Mouse (Mus musculus) CD4-positive, CD25-positive, alpha-beta regulatory T cell, adult 4 months (primary cell): ENCODE results near the gene Ipo5. TPM values are rescaled to one million over a fixed set of nuclear protein-coding genes. Genes with fewer than 3 reads are reported as not detected.

Source experiments
- ATAC-seq: one replicate; pipeline ENCODE4 v1.8.0; 2017
- polyA plus RNA-seq, 2 experiments: library from polyadenylated mRNA; unstranded; fragments of 100-300 nt; shearing (Covaris generic); gene quantifications; one replicate each; pipeline ENCODE4 v1.2.1; 2017

Gene Ipo5
- 10 to 100 TPM; 39.4 to 50.7 TPM for polyA plus RNA-seq

DNA sequence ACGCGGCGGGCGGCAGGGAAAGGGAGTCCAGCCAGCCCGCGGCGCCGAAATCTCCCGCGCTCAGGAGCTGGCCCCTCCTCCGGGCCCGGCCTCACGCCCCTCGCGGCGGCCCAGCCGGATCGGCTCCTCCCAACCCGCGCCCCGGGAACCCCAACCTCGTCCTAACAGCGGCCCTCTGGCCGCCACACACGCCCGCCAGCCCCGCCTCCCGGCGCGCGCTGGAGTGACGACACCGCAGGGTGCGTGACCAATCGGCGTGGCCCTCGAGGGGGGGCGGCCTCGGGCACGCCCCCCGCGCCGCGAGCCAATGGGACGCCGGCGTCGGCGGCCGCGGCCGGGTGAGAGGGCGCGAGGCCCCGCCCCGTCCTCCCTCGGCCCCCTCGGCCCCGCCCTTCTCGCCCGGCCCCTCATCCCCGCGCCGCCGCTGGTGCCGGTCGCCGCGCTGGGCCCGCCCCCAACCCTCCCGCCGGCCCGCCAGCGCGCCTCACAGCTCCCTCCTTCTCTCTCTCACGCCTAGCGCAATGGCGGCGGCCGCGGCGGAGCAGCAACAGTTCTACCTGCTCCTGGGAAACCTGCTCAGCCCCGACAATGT is at the start of gene Ipo5:
Ipo5 (plus strand) TSS at position 492 of the 592 bp plus-strand sequence.
- peak; percentile 87 for ATAC-seq

DNA sequence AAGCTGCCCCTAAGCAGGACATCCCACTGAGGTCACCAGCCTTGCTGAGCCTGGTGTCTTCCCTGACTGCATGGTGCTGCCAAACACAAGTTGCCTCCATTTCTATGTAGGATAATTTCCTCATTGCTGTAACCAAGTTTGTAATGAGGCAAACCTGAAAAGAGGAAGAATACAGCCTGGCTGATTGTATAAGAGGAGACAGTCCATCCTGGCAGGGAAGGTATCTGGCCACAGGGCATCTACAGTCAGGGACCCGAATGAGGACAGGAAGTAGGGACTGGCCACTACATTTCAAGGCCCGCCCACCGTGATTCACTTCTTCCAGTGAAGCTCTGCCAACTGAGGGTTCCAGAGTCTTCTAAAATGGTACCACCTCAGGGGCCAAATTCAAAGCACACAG is 47.8 kb upstream of the Ipo5 start:
- ATAC-seq = no peak

DNA sequence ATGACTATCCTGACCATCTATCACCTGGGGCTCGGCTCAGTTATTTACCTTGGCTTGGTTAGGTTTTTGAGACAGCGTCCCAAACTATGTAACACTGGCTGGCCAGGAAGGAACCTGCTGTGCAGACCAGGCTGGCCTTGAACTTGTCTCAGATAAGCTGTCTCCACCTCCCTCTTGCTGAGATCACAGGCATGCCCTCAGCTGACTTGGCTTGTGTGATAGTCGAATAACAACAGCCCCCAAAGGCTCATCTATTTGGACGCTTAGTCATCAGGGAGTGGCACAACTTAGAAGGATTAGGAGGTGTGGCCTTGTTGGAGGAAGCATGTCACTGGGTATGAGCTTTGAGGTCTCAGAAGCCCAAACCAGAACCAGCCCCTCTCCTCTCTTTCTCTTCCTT is 46.1 kb upstream of the Ipo5 start:
- ATAC-seq = no peak

DNA sequence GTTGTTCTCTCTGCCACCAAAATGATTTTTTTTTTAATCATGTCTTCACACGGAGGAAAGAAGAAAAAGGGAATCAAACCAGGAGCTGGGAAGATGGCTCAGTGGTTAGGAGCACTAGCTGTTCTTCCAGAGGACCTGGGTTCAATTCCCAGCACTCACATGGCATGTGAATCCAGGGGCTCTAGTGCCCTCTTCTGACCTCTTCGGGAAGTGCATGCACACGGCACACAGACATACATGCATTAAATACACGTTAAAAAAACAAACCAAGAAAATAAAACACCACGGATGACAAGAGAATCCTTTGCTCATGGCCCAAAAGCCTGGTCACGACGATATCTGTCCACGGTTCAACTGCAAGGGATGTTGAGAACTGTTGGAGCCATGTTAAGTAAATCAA is 44.5 kb upstream of the Ipo5 start:
- ATAC-seq = no peak

DNA sequence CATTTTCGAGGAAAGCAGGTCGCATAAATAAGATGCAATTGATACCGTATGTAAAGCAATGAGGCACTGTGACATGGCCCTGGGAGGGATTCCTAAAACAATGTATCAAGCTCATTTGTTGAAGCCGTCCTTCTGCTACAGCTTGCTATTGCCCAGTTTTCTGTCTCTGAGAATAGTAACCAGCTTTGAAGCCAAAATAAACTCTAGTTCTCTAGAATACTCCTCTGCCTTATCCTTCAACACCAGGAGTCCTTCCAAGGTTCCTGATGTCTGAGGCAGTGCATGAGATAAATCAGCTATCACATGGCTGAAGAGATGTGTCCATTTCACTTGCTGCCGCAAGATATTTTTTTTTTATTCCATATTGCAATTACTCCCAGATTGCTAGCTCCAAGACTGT is 43.9 kb upstream of the Ipo5 start:
- no peak for ATAC-seq

DNA sequence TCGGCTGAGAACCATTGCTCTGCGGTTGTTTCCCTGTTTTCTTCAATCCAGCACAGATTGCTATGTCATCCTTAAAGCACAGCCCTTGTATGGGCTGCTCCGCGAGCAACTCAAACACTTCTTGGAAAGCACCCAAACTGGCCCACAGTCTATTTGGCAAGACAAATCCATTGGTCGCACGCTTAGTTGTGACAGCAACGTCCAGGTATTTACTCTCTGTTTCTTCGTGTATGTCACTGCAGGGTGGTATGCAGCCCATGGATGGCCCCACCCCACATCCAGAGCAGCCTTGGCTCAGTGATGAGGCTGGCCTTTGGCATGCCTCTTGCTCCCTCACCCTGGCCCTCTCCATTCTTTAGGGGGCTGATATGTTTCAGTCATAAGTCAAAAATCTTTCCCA is 42.5 kb upstream of the Ipo5 start:
- ATAC-seq = no peak

DNA sequence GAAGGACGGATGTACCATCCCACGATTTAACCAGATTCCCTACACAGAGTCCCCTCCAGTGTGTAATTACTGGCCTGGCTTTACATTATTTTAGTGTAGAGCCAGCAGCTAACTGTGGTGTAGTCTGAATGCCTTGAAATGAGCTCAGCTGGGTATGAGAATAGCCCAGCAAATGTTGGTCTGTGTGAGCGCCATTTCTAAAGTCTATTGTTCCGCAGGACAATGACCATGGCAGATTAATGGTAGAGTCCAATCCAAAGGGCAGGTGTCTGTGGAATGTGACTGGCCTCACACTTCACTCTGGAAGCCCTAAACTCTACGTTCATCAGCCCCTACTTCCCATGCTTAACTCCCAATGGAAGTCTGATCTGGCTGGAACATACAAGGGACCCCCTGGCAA is 40.3 kb upstream of the Ipo5 start:
- no peak for ATAC-seq

DNA sequence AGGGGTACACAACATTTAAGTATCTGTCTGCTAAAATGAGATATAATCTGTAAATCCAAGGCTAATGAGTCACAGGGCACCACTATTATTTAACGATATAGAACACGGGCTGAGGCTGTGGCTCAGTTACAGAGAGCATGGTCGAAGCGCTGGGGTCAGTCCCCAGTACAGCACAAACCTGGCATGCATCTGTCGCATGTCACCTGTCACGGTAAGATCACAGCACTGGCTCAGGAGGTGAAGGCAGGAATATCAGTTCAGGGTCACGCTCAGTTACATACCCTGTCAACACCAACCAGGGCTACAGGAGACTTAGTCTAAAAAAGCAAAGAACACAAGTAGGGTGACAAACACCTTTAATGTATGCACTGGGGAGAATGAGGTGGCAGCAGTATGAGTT is 36.6 kb upstream of the Ipo5 start:
- no peak for ATAC-seq

DNA sequence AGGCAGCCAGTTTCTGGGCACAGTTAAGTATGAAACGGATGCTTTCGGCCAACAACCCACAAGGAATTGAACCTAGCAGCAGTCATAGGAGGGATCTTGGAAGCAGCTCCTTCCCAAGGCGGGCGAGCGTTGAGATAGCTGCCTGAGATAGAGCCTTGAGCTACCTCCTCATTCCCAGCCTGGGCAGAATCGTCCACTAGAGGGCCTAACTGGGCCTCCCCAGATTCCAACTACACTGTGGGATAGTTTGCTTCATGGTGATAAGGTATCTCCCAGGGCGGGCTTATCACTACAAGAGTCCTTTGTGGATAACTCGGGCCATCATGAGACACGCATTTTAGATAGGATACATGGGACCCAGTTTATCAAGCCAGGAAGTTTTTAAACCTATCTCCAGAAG is 35.9 kb upstream of the Ipo5 start:
- no peak for ATAC-seq

DNA sequence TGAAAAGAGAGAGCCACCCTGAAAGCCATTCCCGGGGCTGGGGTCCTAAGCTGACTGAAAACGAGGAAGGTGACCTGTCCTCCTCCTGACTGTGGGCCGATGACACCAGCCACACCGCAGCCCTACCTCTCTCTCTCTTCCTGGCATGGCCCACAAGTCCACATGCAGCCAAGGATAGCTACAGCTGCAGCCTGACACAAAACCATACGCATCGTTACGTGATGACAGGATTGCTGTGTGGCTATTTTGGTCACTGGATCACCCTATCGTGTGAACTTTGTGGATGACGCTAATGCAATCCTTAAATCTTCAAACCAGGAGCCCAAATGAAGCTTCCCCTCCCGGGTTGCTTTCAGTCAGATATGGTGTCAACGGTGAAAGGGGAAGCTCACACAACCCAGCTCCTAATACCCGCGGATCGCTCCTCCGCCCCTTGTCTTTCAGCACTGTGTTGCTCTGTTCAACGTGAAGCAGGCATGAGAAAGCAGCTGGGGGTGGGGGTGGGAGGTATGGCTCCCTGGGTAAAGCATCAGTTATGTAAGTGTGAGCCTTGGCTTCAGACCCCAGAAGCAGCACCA is 35.1 kb upstream of the Ipo5 start:
- no peak for ATAC-seq

DNA sequence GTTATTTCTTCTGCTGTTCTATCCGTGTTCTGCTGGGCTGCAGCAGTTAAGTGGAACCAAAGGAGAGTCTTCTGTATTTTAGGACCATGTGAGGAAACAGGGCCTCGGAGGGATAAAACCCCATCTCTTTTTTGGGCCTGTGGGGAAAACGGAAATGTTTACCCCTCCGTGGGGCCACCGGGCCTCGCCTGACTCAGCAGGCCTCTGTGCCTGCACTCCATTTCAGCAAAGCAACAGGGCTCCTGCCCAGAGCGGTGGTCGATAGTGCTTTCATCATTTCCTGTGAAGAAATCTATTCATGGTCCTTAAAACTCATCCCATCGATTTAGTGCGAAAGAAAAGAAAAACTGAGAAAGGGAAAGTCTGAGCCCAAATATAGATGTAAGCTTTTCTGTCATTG is 33.9 kb upstream of the Ipo5 start:
- ATAC-seq = no peak

DNA sequence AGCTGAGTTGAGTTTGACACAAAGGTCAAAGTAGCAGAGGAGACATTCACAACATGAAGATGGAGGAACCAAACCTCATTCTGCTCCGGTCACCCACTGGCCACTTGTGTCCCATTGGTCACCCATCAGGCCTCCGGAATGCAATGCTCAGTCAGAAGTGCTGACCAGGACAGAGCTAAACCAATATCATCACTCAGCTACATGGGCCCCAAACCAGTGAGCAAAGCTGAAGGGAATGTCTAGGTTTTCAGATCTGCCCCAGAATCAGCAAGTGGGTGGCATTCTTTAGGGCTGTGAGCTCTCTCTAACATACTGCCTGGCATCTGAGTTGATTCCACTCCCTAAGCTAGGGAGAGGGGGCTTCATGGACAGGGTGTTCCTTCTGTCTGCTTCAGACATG is 32.0 kb upstream of the Ipo5 start:
- ATAC-seq = no peak

DNA sequence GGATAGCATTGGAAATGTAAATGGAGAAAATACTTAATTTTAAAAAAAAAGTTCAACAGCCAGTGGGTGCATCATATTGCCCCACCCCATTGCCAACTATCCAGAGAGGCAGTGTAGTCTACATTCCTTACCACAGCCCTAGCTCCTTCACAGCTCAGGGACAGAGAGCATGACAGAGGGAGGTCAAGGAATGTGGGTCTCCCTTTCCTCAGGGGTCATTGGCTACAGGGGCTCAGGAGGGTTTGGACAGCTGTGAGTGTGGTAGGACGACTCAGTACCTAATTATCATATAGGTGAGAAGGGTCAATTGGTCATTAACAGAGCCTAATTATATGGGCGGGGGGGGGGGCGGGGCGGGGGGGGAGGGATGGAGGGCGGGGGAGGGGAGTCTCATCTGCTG is 30.4 kb upstream of the Ipo5 start:
- no peak for ATAC-seq

DNA sequence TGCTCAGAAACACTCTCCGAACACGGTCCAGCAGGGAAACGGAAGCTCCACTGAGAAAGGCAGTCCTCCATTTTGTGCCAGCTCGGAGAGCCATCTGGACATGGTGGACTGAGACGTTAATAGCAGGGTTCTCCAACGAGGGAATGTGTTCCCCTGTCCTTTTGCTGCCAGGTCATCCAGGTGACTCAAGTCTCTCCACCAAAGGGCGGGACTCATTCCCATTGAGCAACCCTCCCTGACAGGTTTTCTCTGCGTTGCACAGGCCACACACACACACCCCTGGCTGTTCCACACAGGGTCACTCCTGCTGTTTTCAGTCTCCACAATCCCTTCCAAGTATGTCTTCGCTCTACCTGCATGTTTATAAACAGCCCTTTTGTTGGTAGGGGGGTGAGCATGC is 30.0 kb upstream of the Ipo5 start:
- ATAC-seq = no peak

DNA sequence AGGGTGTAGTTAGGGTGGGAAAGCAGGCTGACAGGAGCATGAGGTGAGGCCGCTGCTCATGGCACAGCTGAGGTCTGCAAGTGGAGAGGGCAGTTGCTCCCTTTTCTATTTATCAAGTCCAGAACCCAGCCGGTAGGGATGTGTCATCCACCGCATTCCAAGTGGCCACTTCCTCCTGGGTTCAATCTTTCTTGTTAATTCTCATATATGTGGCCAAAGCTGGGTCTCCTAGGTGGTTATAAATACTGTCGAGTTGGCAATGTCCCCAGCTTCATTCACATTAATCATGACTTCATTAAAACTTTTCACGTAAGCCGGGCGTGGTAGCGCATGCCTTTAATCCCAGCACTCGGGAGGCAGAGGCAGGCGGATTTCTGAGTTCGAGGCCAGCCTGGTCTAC is 22.3 kb upstream of the Ipo5 start:
- no peak for ATAC-seq

DNA sequence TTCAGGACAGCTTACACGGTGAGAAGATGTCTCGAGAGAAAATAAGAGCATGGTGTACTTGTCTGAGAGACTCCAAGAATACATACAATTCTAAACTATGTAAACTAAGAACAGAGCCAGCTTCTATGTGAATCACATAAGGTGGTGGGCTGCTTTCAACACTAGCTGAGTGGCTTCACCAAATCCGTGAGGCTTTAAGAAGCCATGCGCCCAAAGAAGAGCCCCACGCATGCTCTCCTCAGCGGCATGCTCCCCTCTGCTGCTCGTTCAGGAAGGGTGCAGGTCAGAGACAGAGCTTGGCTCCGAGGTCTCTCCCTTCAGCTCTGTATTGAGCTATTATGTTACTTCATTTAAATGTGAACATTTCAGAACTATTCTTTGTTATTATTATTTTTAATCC is 18.7 kb upstream of the Ipo5 start:
- no peak for ATAC-seq

DNA sequence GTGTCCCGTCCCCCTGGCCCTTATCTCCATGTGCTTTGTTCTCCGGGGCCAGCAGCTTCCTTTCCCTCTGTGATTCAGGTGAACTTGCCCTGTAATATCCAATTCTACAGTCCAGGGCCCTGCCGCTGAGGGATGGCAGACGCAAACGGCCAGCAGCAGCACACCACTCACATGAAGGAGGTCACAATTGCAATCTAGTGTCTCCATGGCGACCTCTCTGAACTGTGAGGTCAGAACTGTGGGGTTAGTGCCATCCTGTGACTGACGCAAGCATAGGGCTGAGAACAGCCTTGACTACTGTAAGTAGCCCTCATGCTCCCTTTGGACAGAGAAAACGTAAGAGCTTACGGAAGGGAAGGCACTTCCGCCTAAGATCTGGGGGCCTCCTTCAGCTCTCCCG is 14.4 kb upstream of the Ipo5 start:
- no peak for ATAC-seq

DNA sequence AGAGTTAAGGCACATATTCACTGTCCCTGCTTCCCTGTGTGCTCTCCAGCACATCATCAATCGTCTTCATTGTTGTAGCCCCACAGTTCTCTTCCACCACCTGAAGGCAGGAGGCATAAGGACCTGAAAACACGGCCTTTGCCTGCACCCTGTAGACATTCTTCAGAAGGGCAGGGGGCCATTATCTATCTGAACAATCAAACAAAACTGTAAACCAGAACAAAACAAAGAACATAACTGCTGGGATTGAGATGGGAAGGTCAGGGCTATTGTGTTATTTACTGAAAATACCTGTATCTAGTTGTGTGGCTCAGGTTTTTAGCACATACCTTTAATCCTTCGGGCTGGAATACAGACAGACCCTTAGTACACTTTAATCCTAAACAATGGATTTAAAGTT is 12.1 kb upstream of the Ipo5 start:
- no peak for ATAC-seq

DNA sequence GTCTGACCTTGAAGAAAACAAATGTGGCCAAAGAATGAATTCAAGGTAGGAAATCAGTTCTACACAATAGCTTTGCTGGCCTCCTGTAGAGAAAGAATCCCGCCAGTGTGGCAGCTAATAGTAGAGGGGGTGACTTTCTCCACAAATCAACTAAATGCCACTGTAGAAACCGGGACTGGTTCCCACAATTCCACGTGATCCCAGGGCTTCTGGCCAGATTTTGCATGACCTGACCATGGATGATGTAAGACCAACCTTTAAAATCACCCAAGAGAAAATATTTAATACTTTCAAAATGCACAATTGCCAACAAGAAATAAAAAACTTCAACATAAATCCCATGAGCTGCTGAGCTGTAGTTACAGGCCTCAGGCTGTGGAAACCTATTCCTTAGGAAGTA is 1.6 kb upstream of the Ipo5 start:
- ATAC-seq = no peak

DNA sequence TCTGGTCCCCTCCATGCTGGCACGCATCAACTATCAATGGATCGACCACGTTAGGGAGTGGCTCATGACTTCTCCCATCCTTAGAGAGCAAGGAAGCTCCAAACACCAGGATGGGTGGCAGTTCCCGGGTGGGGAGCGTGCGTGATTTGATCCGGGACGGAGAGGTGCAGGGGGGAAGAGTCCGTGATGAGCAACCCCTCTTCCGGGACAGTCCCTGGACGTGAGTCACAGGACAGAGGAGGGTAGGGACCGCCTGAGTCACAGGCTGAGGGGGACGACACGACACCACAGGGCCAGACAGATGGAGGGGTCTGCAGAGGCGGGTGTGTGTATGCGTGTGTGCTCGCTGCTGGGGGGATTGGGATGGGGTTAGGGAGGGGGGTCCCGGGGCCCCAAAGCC is 704 bp upstream of the Ipo5 start:
- peak; percentile 61 for ATAC-seq

DNA sequence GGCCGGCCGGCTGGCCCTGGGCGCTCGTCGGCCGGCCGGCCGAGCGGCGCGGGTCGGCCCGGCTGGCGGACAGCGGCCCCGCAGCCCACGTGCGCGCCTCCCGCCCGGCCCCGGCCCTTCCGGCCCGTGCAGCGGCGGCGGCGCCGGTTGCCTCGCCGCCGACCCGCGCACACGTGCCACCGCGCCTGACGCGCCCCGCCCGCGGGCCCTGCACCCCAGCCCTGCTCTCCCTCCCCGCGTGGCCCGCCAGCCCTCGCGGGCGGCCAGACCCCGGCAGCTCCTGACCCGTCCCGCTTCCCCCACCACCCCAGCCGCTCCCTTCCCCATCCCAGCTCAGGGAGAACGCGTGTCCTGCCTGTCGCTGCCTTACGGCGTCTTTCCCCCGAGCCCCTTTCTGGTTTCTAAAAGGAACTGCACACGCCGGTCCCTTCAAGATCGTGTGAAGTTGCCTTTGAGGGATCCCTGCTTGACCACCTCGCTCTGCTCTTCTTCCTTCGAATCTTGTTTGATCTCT is 421 bp downstream of the Ipo5 start:
- ATAC-seq = peak; percentile 6

DNA sequence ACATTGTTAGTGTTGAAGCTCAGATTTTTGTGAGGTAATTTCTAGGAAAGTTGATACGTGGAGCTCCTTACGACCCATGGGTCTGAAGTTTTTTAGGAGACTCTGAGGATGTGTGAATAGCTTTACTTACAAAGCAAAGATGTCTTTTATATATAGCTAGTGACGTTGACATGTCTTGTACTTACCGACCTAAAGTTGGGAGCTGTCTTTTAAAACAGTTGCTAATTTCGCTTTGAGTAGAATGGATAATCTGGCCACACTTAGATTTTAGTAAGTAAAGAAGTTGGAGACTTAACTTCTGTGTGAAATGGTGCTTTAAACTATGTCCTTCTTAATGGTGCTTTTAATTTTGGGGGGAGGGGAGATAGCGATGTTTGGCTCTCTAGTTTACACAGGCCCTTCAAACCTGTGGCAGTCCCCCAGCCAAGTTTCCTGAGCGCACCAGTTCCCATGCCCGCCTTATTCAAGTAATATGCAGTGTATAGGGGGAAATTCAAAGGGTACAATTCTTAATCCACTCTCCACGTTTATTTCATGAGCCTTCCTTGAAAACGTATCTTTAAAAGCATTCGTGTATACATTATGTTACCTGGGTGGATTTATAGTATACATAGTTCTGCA is 1.2 kb downstream of the Ipo5 start:
- no peak for ATAC-seq

DNA sequence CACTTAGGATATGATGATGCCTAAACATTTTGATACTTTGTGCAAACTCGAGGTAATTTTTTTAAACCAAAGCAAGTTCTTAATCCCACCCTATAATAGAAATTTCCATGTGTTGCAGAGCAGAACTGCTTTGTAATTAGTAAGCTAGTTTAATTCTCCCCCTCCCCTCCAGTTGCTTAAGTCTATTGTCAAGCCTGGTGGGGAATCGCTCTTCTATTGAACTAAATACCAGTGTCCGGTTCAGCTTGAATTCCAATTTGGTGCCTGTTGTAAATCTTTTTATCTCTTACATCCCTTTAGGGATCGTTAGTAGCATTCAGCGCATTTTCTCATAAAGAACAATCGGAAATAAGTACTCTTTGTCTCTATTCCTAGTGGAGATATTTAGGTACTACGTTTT is 1.9 kb downstream of the Ipo5 start:
- no peak for ATAC-seq

DNA sequence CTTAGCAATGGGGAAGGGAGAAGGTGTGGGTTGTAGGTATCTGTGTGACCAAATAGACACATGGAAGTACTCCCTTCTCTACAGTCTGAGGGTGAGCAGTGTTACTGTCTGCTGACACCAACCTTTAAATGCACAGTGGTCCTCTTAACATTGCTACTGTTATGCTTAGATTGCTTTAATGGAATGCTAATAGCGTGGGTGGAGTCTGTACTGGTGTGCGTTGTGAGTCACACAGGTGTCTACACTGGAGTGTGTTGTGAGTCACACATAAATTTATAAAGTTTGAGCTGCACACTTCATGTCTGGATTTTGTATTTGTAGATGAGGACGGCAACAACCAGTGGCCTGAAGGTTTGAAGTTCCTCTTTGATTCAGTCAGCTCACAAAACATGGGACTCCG is 10.8 kb downstream of the Ipo5 start:
- no peak for ATAC-seq

DNA sequence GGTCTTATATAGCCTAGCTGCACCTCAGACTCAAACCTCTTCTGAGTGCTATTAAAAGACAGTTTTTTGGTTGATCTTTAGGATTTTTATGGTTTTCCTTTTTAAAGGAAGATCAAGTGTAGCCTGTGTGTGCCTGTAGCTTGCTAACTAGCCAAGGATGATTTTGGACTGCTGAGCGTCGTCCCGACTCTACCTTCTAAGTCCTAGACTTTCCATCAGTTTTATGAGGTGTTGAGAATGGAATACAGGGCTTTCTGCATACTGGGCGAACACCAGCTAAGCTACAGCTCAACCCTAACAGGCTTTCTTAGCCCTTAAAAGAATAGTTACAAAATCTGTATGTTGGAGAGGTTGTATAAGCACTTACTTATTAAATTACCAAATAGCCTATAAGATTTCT is 13.0 kb downstream of the Ipo5 start:
- ATAC-seq = no peak
